Mouse (Mus musculus) liver, embryonic 12.5 days (tissue): ENCODE measurements around the gene Gm30302. TPM values are rescaled to one million over a fixed set of nuclear protein-coding genes. Genes with fewer than 3 reads are reported as not detected.

Experiments
- polyA plus RNA-seq: library from polyadenylated mRNA; unstranded; fragments of >200 nt; fragmentation: Nextera tagmentation; extraction: Ambion mirVana; gene quantifications from 2 replicates; pipeline ENCODE4 v1.2.1, GENCODE M21; 2016

The Gm30302 gene
- polyA plus RNA-seq, 1 experiment from 2014 or later: not detected

Other genes with a start within 250 kb of the Gm30302 start
- gene Omd, start 216.5 kb downstream of the Gm30302 start, polyA plus RNA-seq: 0.83 and 1.0 TPM in 2 replicates
- 2.0 and 2.7 TPM in 2 replicates for gene Ogn, start 191.0 kb downstream of the Gm30302 start, polyA plus RNA-seq
- gene Cenpp, start 146.2 kb downstream of the Gm30302 start, polyA plus RNA-seq: 30.2 and 33.4 TPM in 2 replicates
- gene Nol8, start 145.9 kb downstream of the Gm30302 start, polyA plus RNA-seq: 19.0 and 19.7 TPM in 2 replicates
- 94.1 and 94.9 TPM in 2 replicates for gene Iars, start 116.9 kb downstream of the Gm30302 start, polyA plus RNA-seq